Mouse (Mus musculus) liver, embryonic 14.5 days (tissue): ENCODE measurements around the gene Stat3.

Source experiments
- CTCF ChIP-seq: IDR thresholded peaks from 2 replicates; pipeline ENCODE4 v1.5.1; 2016; ENCODE audit warnings: antibody characterized with exemption, low read depth, control low read depth
- EP300 ChIP-seq: IDR thresholded peaks from 2 replicates; pipeline ENCODE4 v1.6.1; 2016; ENCODE audit warnings: antibody characterized with exemption, low read depth

DNA sequence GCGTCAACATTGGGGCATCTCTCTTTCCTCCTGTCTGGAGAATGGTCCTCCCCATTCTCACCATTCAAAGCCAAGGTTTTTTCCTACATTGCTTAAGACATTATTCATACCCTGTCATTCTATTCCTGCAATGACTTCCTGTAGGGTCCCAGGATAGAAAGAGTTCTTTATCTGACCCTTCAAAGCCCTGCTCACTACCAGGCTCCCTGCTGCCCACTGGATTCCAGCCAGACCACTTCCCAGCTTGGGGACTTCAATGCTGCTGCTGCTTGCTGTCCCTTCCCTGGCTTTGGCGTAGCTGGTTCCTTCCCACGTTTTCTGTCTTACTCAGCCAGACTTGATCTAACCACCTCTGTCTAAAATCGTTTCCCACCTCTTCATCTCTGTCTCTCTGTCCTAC is 7.5 kb upstream of the Stat3 start:
- TF ChIP-seq EP300: no peak
- no peak for TF ChIP-seq CTCF
